Mouse (Mus musculus) midbrain, embryonic 10.5 days (tissue): ENCODE data around the gene Cdca3. TPM values are rescaled to one million over a fixed set of nuclear protein-coding genes. Genes with fewer than 3 reads are reported as not detected.
"Not testable (repeated sequence)": the region's sequence is repeated elsewhere in the genome, so short reads cannot be mapped to it uniquely, and the experiment has no call there.

Experiments used
- DNase-seq: peaks from one replicate; pipeline ENCODE4 v3.0.0-alpha.2; 2017; ENCODE audit warnings: low spot score
- H3K27ac ChIP-seq: fragments of 300-500 bp; sonication (generic); replicated peaks from 2 replicates; pipeline ENCODE4 v1.5.1; 2016; ENCODE audit warnings: mild to moderate bottlenecking
- H3K27me3 ChIP-seq: fragments of 300-500 bp; sonication (generic); 2 replicates; pipeline ENCODE4 v1.6.1; 2016; ENCODE audit warnings: low read depth, mild to moderate bottlenecking; ENCODE audit not compliant: poor library complexity, severe bottlenecking
- H3K36me3 ChIP-seq: fragments of 300-500 bp; sonication (generic); 2 replicates; pipeline ENCODE4 v1.6.1; 2016; ENCODE audit warnings: mild to moderate bottlenecking, moderate library complexity
- H3K4me1 ChIP-seq: fragments of 300-500 bp; sonication (generic); 2 replicates; pipeline ENCODE4 v1.6.1; 2016
- H3K4me3 ChIP-seq: fragments of 300-500 bp; sonication (generic); 2 replicates; pipeline ENCODE4 v1.5.1; 2016; ENCODE audit warnings: mild to moderate bottlenecking, moderate library complexity
- H3K9me3 ChIP-seq: fragments of 300-500 bp; sonication (generic); replicated peaks from 2 replicates; pipeline ENCODE4 v1.6.1; 2016; ENCODE audit warnings: mild to moderate bottlenecking
- WGBS: fragments of 180-500 bp; shearing (Covaris S2); methylation state at CpG from one replicate; pipeline ENCODE4 v1.1.7; 2016; 5-methylcytosine and 5-hydroxymethylcytosine counted together
- polyA plus RNA-seq: library from polyadenylated mRNA; unstranded; fragments of >200 nt; fragmentation: Nextera tagmentation; extraction: Ambion mirVana; gene quantifications from 2 replicates; pipeline ENCODE4 v1.2.1, GENCODE M21; 2016

Cdca3 gene
- polyA plus RNA-seq, 1 experiment from 2014 or later: 273 TPM

GRCm38 (mm10) chr6:124828101-124828592 is 1.2 kb upstream of the Cdca3 start:
- Histone ChIP-seq H3K27ac (peak overlapping the region; percentile 90), H3K9me3 (no peaks in the 10 kb centered on the region), H3K36me3 (peaks cover 65% of the 10 kb centered on the region), H3K4me1 (peaks cover 42% of the 10 kb centered on the region), H3K4me3 (peak overlapping the region; percentile 90), H3K27me3 (no peaks in the 10 kb centered on the region)
- WGBS: 27% methylated on average over 10 of the region's 10 CpGs
- DNase-seq: peak; percentile 44

GRCm38 (mm10) chr6:124829799-124830700 is 703 bp downstream of the Cdca3 start:
- under 1% methylated on average over 38 of the region's 38 CpGs for WGBS
- peaks cover 65% of the 10 kb centered on the region for H3K36me3 ChIP-seq

GRCm38 (mm10) chr6:124831199-124831598 is 1.9 kb downstream of the Cdca3 start:
- peaks cover 60% of the 10 kb centered on the region for H3K36me3 ChIP-seq
- 95% methylated on average over 4 of the region's 4 CpGs for WGBS

More at GRCm38 (mm10) chr6:124829799-124830700, 703 bp downstream of the Cdca3 start:
- peaks cover 52% of the 10 kb centered on the region for H3K4me1 ChIP-seq
- H3K27ac ChIP-seq: peak overlapping the region; percentile 90
- DNase-seq: peak; percentile 93
- peak overlapping the region; percentile 90 for H3K4me3 ChIP-seq
- H3K27me3 ChIP-seq: no peaks in the 10 kb centered on the region
- no peaks in the 10 kb centered on the region for H3K9me3 ChIP-seq

GRCm38 (mm10) chr6:124831649-124832048 is 2.3 kb downstream of the Cdca3 start:
- H3K36me3 ChIP-seq: peaks cover 55% of the 10 kb centered on the region
- WGBS: 94% methylated on average over 8 of the region's 8 CpGs

More at GRCm38 (mm10) chr6:124831199-124831598, 1.9 kb downstream of the Cdca3 start:
- not testable (repeated sequence) for H3K27me3 ChIP-seq, DNase-seq, H3K9me3 ChIP-seq, H3K27ac ChIP-seq
- Histone ChIP-seq H3K4me1 (peaks cover 63% of the 10 kb centered on the region), H3K4me3 (peak overlapping the region; percentile 90)

GRCm38 (mm10) chr6:124834512-124835081 is 5.2 kb downstream of the Cdca3 start:
- Histone ChIP-seq H3K27ac (0 out of 2 replicates have a peak overlapping the region, but pooled peaks have one; percentile 33), H3K27me3 (peaks cover 8% of the 10 kb centered on the region; the same call in 1 of the 2 replicates), H3K9me3 (no peaks in the 10 kb centered on the region), H3K4me1 (peaks cover 60% of the 10 kb centered on the region), H3K36me3 (peaks cover 45% of the 10 kb centered on the region), H3K4me3 (no peak overlapping the region)
- 93% methylated on average over 6 of the region's 6 CpGs for WGBS
- DNase-seq: no peak

More at GRCm38 (mm10) chr6:124831649-124832048, 2.3 kb downstream of the Cdca3 start:
- H3K27ac ChIP-seq: no peak overlapping the region
- peaks cover 63% of the 10 kb centered on the region for H3K4me1 ChIP-seq
- no peak for DNase-seq
- H3K9me3 ChIP-seq: no peaks in the 10 kb centered on the region
- no peaks in the 10 kb centered on the region for H3K27me3 ChIP-seq
- peak overlapping the region; percentile 90 for H3K4me3 ChIP-seq

- Histone ChIP-seq H3K9me3 (no peaks in the 10 kb centered on the region), H3K27ac (no peak overlapping the region), H3K27me3 (peaks cover 11% of the 10 kb centered on the region; the same call in 1 of the 2 replicates), H3K4me3 (no peak overlapping the region), H3K36me3 (peaks cover 45% of the 10 kb centered on the region), H3K4me1 (peaks cover 65% of the 10 kb centered on the region)
- DNase-seq: peak; percentile 24
- WGBS: 67% methylated on average over 10 of the region's 10 CpGs
Measured at GRCm38 (mm10) chr6:124835531-124835930, 6.2 kb downstream of the Cdca3 start.

GRCm38 (mm10) chr6:124836411-124836810 is 7.1 kb downstream of the Cdca3 start:
- Histone ChIP-seq H3K4me1 (peaks cover 61% of the 10 kb centered on the region), H3K4me3 (no peak overlapping the region), H3K27ac (no peak overlapping the region), H3K27me3 (peaks cover 11% of the 10 kb centered on the region; the same call in 1 of the 2 replicates), H3K9me3 (no peaks in the 10 kb centered on the region), H3K36me3 (peaks cover 44% of the 10 kb centered on the region)
- WGBS: 83% methylated on average over 7 of the region's 7 CpGs
- DNase-seq: no peak

- Histone ChIP-seq H3K4me3 (peak overlapping the region; percentile 30), H3K36me3 (peaks cover 14% of the 10 kb centered on the region), H3K27me3 (peaks cover 11% of the 10 kb centered on the region; the same call in 1 of the 2 replicates), H3K4me1 (peaks cover 36% of the 10 kb centered on the region), H3K9me3 (no peaks in the 10 kb centered on the region), H3K27ac (peak overlapping the region; percentile 43)
- 15% methylated on average over 8 of the region's 8 CpGs for WGBS
- peak; percentile 33 for DNase-seq
Measured at GRCm38 (mm10) chr6:124839805-124840204, 10.5 kb downstream of the Cdca3 start.

- Histone ChIP-seq H3K27me3 (peaks cover 11% of the 10 kb centered on the region; the same call in 1 of the 2 replicates), H3K9me3 (no peaks in the 10 kb centered on the region), H3K36me3 (peaks cover 11% of the 10 kb centered on the region), H3K4me3 (peak within 1 kb of the TSS; percentile 30), H3K4me1 (peaks cover 31% of the 10 kb centered on the region), H3K27ac (peak within 1 kb of the TSS; percentile 43)
- DNase-seq: peak; percentile 57
- 18% methylated on average over 15 of the region's 15 CpGs for WGBS
Measured at GRCm38 (mm10) chr6:124840241-124841167, 11.2 kb downstream of the Cdca3 start, which contains the start of gene Gnb3. Gene Gnb3, minus strand, starts transcription at chr6:124840275.

GRCm38 (mm10) chr6:124847305-124847704 is 18.0 kb downstream of the Cdca3 start:
- Histone ChIP-seq H3K4me3 (peak overlapping the region; percentile 12; the same call in 1 of the 2 replicates), H3K4me1 (peaks cover 11% of the 10 kb centered on the region)
- 8% methylated on average over 9 of the region's 9 CpGs for WGBS

GRCm38 (mm10) chr6:124850535-124850934 is 21.2 kb downstream of the Cdca3 start:
- Histone ChIP-seq H3K4me3 (no peak overlapping the region), H3K9me3 (no peaks in the 10 kb centered on the region), H3K36me3 (peaks cover 27% of the 10 kb centered on the region), H3K27ac (no peak overlapping the region), H3K27me3 (0 out of 2 replicates have a peak, but pooled peaks cover 6% of the 10 kb centered on the region), H3K4me1 (peaks cover 15% of the 10 kb centered on the region)
- DNase-seq: no peak
- 57% methylated on average over 8 of the region's 8 CpGs for WGBS

More at GRCm38 (mm10) chr6:124847305-124847704, 18.0 kb downstream of the Cdca3 start:
- peak; percentile 98 for DNase-seq
- Histone ChIP-seq H3K27ac (peak overlapping the region; percentile 71), H3K27me3 (no peaks in the 10 kb centered on the region), H3K9me3 (no peaks in the 10 kb centered on the region), H3K36me3 (peaks cover 11% of the 10 kb centered on the region)
